Mouse (Mus musculus) adrenal gland, postnatal 14 days (tissue): Measurements from ENCODE around the gene Sys1. TPM values are rescaled to one million over a fixed set of nuclear protein-coding genes. Genes with fewer than 3 reads are reported as not detected.

Source experiments
- DNase-seq: peaks from one replicate; pipeline ENCODE4 v3.0.0; 2021; ENCODE audit warnings: mixed read lengths
- total RNA-seq: library from RNA; stranded (reverse); gene quantifications from 2 replicates; pipeline ENCODE4 v1.2.3, GENCODE M21; 2021

Gene Sys1
- total RNA-seq, 1 experiment from 2014 or later: 31.2 TPM

DNA sequence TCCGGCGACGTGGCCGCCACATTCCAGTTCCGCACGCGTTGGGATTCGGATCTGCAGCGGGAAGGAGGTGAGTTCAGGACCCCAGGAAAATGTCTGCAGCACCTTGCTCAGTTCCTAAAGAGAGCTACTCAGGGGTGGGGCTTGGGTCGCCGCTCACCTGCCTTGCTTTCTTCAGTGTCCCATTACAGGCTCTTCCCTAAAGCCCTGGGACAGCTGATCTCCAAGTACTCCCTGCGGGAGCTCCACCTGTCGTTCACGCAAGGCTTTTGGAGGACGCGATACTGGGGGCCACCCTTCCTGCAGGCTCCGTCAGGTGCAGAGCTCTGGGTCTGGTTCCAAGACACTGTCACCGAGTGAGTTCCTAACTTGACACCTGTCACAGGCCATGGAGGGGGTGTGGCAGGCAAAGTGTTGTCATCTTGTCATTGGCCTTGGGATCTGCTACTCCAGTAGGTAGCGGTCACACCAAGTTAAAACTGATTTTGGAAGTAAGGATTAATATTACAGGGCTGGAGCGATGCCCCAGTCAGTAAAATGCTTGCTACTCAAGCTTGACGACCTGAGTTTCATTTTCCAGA is 41.0 kb downstream of the Sys1 start:
- DNase-seq: peak; percentile 35

DNA sequence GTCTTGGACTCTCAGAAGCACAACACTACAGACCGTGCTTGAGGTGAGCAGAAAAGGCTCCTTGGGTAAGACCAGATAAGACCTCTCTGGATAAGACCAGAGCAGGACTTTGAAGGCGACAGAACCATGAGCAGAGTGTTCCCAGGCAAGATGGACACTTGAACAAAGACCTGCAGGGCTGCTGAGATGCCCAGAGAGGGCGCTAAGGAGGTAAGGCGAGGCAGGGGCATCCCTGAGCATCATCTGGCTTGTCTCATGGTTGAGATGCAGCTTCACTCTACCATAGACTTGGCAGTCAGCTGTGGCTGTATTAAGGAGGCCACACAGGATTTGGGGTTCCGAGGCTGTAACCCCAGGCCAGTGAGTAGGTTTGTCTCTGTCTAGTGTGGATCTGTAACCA is 42.6 kb downstream of the Sys1 start:
- no peak for DNase-seq

DNA sequence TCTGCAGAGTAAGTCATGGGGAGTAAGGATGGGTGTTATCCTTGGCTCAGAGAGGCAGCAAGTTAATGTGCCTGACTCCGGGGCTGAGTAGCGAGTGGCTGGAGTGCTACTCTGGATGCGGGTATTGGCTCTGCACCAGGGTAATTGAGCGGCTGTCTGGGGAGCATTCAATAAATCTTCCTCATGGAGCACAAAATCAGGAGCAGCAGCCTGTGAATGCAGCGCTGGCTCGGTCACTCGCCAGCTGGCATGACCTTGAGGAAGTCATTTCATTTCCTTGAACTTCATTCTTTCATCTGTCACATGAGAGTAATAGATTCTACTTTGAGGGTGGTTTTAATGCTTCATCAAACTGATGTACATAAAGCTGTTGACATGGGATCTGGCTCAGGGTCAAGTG is 43.7 kb downstream of the Sys1 start:
- peak; percentile 78 for DNase-seq

DNA sequence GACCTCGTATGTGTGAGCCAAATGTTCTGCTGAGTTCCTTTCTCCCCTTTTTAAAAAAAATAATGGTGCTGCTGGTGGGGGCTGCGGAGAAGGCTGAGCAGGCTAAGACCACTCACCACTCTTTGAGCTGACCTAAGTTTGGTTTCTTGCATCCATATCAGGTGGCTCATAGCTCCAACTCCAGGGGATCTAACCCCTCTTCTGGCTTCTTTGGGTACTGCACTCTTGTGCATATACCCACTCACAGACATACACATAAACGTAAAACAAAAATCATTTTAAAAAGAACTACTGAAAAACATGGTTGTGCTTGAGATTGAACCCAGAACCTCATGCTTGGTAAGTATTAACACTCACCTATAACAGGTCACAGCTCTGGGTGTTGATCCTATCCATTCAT is 48.2 kb downstream of the Sys1 start:
- no peak for DNase-seq

DNA sequence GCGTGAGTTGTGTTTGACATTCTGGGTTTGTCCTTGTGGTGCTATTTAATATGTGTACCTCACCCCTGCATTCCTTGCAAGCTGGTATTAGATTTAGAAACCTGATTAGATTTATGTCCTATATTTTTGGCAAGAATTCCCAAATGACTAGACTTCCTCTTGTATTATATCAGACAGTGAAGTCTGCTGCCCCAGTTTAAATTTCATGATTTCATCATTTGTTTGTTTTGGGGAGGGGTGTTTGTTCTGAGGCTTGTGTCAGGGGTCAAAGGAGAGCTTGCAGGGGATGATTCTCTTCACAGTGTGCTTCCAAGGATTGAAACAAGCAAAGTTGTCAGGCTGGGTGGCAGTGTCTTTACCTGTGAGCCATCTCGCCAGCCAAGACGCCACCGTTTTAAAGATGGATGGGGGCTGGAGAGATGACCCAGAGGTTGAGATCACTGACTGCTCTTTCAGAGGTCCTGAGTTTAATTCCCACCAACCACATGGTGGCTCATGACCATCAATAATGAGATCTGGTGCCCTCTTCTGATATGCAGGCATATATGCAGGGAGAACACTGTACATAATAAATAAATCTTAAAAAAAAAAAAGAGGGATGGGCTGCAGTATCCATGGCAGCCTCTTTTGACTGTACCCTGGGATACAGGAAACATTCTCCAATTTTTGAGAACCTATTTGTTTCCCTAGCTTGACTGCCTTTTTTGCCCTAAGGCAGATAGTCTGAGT is 49.0 kb downstream of the Sys1 start:
- no peak for DNase-seq

DNA sequence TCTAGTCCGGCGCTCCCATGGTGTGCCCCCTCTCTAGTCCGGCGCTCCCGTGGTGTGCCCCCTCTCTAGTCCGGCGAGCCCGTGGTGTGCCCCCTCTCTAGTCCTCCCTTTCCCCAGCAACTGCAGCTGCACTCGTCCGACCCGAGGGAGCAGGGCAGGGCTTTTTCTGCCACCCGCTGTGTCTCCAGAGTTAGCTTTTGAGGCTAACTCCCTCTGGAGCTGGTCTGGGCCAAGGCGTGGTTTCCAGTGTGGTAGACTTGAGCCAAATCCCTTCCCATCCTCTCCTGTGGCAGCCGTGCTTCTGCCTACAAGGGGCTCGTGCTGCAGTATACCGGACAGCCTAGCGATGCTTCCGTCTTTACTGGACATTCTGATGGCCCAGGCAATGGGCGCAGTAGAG is 51.0 kb downstream of the Sys1 start:
- no peak for DNase-seq

GRCm38 (mm10) chr2:164510621-164511190 is 53.9 kb downstream of the Sys1 start:
- DNase-seq: no peak

DNA sequence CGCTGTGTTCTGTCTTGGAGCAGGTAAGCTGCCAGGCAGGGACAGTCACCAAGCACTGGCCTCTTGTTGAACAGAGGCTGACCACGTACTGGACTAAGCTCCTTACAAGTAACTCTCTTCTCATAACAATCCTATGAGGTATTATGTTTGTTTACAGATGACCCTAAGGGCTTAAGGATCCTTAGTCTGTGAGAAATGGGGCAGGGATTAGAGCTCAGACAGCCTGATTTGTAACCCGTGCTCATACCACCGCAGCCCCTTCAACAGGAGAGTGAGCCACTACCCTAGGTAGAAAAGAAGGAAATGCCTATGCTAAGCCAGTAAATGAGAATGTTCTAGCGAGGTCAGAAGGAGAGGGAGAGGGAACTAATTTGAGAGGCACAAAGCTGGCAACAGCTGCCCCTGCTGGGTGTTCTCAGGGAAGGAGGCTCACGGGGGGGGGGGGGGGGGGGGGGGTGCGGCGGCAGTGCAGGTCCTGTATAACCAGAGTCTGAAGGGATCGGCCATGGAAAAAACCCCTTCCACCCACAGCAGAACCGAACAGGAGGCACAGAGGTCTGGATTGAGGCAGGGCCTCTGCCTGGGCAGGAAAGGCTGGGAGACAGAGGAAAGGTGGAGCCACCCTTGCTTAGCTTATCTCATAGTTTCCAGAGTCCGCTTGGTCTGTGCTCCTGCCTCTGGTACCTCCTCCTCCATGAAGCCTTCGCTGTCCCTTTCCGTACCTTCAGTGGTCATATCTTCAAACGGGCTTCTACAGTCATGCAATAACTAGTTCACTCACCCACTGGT is 55.6 kb downstream of the Sys1 start:
- DNase-seq: no peak

- DNase-seq: peak; percentile 68
Observed at GRCm38 (mm10) chr2:164513389-164513788, 56.6 kb downstream of the Sys1 start.

DNA sequence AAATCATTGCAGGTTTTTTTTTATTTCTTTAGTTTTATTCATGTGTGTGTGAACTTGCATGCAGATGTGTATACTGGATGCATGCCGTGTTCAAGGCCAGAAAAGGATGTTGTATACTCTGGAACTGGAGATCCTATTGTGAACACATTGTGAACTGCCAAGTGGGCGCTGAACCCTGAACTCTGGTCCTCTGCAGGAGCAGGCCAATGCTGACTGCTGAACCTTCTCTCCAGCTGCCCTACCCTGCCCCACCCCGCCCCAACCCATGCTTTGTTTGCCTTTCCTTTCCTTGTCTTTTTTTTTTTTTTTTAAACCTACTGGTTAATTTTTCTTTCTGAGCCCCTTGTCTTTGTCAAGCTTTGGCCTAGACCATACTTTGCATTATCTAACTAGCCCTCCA is 58.2 kb downstream of the Sys1 start:
- DNase-seq: no peak

- DNase-seq: no peak
Observed at GRCm38 (mm10) chr2:164515897-164516296, 59.1 kb downstream of the Sys1 start.

- DNase-seq: no peak
Observed at GRCm38 (mm10) chr2:164516592-164516991, 59.8 kb downstream of the Sys1 start.

DNA sequence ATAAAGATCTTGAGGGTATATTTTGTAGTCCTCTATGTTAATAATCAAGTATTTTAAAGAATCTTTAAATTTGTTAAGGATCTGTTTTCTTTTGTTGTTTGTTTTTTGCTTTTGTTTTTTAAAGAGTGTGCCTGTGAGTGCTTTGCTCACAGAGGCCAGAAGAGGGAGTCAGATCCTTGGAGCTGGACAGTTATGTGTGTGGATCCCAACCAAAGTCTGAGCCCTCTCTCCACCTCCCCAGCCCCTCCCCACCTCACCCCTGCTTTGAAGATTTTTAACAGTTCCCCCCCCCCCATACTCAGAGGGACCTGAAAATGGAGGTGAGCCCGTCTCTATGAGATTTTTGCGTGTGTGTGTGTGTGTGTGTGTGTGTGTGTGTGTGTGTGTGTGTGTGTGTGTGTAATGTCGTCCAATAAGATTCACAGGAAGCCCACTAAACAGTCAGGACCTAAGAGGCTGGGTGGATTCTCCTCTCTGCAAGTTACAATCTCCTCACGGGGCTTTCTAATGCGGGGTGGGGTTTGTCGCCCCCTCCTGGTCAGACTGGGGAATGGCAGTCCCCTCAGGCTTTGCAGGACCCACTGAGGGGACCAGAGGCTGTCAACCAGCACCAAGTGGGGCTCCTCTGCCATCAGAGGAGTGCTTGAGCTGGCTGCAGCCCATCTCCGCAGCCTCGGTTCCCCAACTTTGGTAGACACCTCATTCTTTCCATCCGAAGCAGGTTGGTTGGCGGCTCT is 60.9 kb downstream of the Sys1 start:
- DNase-seq: peak; percentile 85

GRCm38 (mm10) chr2:164518266-164519170 is 61.8 kb downstream of the Sys1 start:
- DNase-seq: no peak

DNA sequence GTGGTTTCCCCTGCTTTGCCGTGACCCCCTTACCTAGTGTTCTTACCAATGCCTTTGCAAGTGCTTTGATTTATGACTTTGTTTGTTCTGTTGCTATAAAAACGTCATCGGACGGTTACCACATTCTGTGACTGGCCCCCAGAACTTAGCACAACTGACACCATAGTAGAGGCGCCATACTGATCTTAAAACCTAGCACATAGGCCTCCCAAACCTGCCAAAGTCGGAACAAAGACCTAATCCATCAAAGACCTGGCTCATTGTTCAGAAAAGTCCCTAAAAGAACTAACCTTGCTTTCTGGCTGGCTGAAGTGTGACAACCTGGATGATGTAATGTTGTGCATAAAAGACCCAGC is 62.4 kb downstream of the Sys1 start:
- DNase-seq: no peak

DNA sequence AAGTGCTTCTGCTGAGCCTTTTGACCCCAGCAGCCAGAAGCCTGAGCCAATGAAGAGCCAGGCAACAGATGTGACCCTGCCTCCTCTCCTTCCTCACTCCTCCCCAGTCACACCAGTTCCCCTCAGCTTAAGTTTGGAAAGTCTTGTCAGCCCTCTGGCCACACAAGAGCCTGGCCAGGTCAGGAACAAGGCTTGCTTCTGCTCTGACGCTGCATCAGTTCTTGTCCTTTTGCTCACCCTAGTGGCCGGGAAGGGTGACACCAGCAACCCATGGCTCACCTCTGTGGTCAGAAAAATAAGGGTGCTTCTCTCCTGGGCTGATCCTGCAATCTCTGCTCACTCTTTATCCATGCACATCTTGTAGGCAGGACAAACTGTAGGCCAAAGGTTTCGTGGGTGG is 64.0 kb downstream of the Sys1 start:
- DNase-seq: peak; percentile 80

DNA sequence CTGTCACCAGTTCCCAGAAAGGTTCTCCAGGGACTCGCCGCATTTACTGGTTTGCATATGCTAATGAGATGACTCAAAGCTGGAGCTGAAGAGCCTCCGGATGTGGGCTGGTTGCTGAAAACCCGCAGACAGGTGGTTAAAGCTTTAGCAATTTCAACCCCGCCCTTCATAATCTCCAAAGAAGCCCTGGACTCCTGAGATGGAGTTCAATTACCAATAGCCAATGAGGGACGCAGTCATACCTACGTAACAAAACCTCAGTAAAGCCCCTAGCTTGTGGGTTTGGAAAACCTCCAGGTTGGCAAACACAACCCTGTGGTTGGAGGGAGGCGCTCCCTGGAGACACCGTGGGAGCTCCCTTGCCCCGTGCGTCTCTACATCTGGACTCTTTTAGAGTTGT is 65.1 kb downstream of the Sys1 start:
- no peak for DNase-seq

- DNase-seq: no peak
Observed at GRCm38 (mm10) chr2:164522280-164522679, 65.5 kb downstream of the Sys1 start.

- no peak for DNase-seq
Observed at GRCm38 (mm10) chr2:164523301-164523773, 66.6 kb downstream of the Sys1 start.

DNA sequence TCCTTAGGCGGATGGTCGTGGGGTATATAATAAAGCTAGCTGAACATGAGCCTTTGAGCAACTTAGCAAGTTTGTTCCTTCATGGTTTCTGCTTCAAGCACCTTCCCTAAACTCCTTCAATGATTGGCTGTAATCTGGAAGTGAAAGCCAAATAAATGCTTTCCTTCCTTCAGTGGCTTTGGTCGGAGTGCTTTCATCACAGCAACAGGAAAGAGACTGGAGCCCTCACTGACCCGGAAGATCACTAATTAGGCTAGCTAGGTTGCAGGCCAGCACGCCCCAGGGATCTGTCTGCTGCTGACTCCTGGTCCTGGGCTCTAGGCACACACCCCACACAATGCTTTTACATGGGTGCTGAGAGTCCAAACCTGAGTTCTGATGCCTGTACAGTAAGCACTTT is 71.8 kb downstream of the Sys1 start:
- no peak for DNase-seq
